Mouse (Mus musculus): Measurements from ENCODE around the gene Rpl27. TPM values are rescaled to one million over a fixed set of nuclear protein-coding genes. Genes with fewer than 3 reads are reported as not detected.
A peak's percentile ranks its signal among the peaks of the same experiment; 100 is the strongest.

Gene Rpl27
- total and polyA plus RNA-seq, 3 experiments = 909 to 5,728 (median 3,039) TPM

DNA sequence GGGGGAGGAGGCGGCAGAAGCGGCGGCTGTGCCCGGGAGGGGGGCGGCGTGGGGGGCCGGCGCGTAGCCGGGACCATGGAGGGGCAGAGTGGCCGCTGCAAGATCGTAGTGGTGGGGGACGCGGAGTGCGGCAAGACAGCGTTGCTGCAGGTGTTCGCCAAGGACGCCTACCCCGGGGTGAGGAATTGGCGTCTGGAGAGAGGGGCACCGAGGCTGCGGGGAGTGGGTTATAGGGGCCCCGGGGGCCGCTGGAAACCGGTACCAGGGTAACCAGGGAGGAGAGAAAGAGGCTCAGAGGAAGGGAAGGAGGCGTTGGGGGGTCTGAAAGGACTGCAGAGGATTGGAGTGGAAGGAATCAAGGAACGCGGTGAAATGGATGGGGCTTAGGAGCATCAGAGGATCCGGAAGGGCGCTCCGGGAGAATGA, 26.2 kb downstream of the Rpl27 start:
- Histone ChIP-seq H3K36me3 (replicated peaks in 1 of 2; ENCODE audit: control insufficient read depth in 1 of 2, insufficient read depth in 1 of 2, low read length in 1 of 2) (no peaks in the 10 kb centered on the region), H3K4me1 (ENCODE audit: control insufficient read depth in 1 of 2, insufficient read depth in 2 of 2) (peaks cover 17 to 52% of the 10 kb centered on the region in 2 experiments), H3K79me2 (replicated peaks; ENCODE audit: control insufficient read depth, extremely low read depth, insufficient read depth, poor library complexity, severe bottlenecking) (no peaks in the 10 kb centered on the region), H3K4me3 (replicated peaks in 1 of 3; ENCODE audit: low read depth in 2 of 3, low read length in 2 of 3, poor library complexity in 1 of 3) (peak overlapping the region; percentile 32 to 78 (median 59)), H3K9ac (ENCODE audit: insufficient read depth, low read depth) (peak overlapping the region; percentile 39), H3K27ac (ENCODE audit: insufficient read depth, low read depth) (no peak overlapping the region), H3K9me3 (replicated peaks; ENCODE audit: low read length) (no peaks in the 10 kb centered on the region), H3K27me3 (replicated peaks) (peaks cover 31% of the 10 kb centered on the region), H3K4me2 (ENCODE audit: insufficient read depth, low read depth, poor library complexity, severe bottlenecking) (peak overlapping the region; percentile 77)
- no peak for TF ChIP-seq ZMIZ1 (IDR thresholded peaks at IDR 0.05; ENCODE audit: low read depth, low read length)
- dilution Hi-C loops (cut with MboI; ENCODE audit: extremely low pct_ligation_motif_present, extremely low pct_unique_long_range_greater_than_20kb, low sequenced_read_pairs) = no loop called here
- in situ Hi-C loops (cut with MboI; ENCODE audit: low pct_ligation_motif_present, low pct_unique_long_range_greater_than_20kb, low sequenced_read_pairs) = no loop called here
- no peak for DNase-seq (ENCODE audit: extremely low read depth)

DNA sequence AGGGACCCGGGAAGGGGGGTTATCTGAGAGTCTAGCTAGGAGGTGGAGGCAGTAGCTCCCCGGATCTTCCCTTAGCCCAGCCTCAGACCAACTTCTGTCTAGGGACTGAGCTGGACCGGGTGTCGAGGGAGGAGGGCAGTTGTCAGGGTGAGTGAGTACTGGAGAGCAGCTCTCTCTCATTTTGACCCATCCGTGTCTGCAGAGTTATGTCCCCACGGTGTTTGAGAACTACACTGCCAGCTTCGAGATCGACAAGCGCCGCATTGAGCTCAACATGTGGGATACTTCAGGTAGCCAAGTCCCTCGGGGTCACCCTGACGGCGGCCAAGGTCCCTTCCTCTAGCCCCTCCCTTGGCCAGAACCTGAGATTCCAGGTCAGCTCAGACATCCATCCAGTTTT, 26.6 kb downstream of the Rpl27 start:
- TF ChIP-seq SMC3 (IDR thresholded peaks at IDR 0.05; ENCODE audit: low read depth, low read length) (no peak), RAD21 (IDR thresholded peaks at IDR 0.05; ENCODE audit: low read depth, low read length) (no peak), MAZ (IDR thresholded peaks at IDR 0.05; ENCODE audit: low read depth, low read length) (no peak), USF1 (IDR thresholded peaks at IDR 0.05; ENCODE audit: low read depth, low read length) (no peak), RCOR1 (conservative IDR thresholded peaks at IDR 0.05; ENCODE audit: low read depth, low read length) (no peak), CHD1 (IDR thresholded peaks at IDR 0.05; ENCODE audit: low read depth, low read length) (no peak), TBP (conservative IDR thresholded peaks at IDR 0.05; ENCODE audit: low read depth, low read length) (no peak), KAT2A (IDR thresholded peaks at IDR 0.05; ENCODE audit: insufficient replicate concordance, low read length) (no peak), BHLHE40 (IDR thresholded peaks at IDR 0.05; ENCODE audit: low read depth, low read length) (no peak), ZC3H11A (IDR thresholded peaks at IDR 0.05; ENCODE audit: low read depth, low read length) (no peak), NELFE (IDR thresholded peaks at IDR 0.05; ENCODE audit: low read depth, low read length) (no peak), GABPA (IDR thresholded peaks at IDR 0.05; ENCODE audit: insufficient replicate concordance, low read depth, low read length) (no peak), CTCF (conservative IDR thresholded peaks at IDR 0.05 in 1 of 2, IDR thresholded peaks at IDR 0.05 in 1 of 2; ENCODE audit: low read depth in 2 of 2, low read length in 2 of 2) (no peak), POLR2AphosphoS2 (IDR thresholded peaks at IDR 0.05; ENCODE audit: low read depth, low read length) (no peak), ZNF384 (IDR thresholded peaks at IDR 0.05; ENCODE audit: low read depth, low read length) (no peak), TCF12 (IDR thresholded peaks at IDR 0.05; ENCODE audit: low read depth, low read length) (no peak), SIN3A (IDR thresholded peaks at IDR 0.05; ENCODE audit: low read length) (no peak)
- H3K9ac ChIP-seq (ENCODE audit: insufficient read depth, low read depth) = peak overlapping the region; percentile 39; the same call in 1 of the 2 replicates
- in situ Hi-C loops (cut with MboI; ENCODE audit: low pct_ligation_motif_present, low pct_unique_long_range_greater_than_20kb, low sequenced_read_pairs) = no loop called here

More for the DNA sequence above, 26.6 kb downstream of the Rpl27 start:
- Histone ChIP-seq H3K79me2 (replicated peaks; ENCODE audit: control insufficient read depth, extremely low read depth, insufficient read depth, poor library complexity, severe bottlenecking) (no peaks in the 10 kb centered on the region), H3K4me1 (ENCODE audit: control insufficient read depth in 1 of 2, insufficient read depth in 2 of 2) (peaks cover 16 to 50% of the 10 kb centered on the region in 2 experiments), H3K9me3 (replicated peaks; ENCODE audit: low read length) (no peaks in the 10 kb centered on the region), H3K4me2 (ENCODE audit: insufficient read depth, low read depth, poor library complexity, severe bottlenecking) (peak overlapping the region; percentile 77), H3K27ac (ENCODE audit: insufficient read depth, low read depth) (no peak overlapping the region), H3K4me3 (replicated peaks in 1 of 3; ENCODE audit: low read depth in 2 of 3, low read length in 2 of 3, poor library complexity in 1 of 3) (peak overlapping the region in 2 of 3 experiments; percentile 32 to 78), H3K27me3 (replicated peaks) (peaks cover 31% of the 10 kb centered on the region), H3K36me3 (replicated peaks in 1 of 2; ENCODE audit: control insufficient read depth in 1 of 2, insufficient read depth in 1 of 2, low read length in 1 of 2) (no peaks in the 10 kb centered on the region)
- no peak for DNase-seq (ENCODE audit: extremely low read depth)
- dilution Hi-C loops (cut with MboI; ENCODE audit: extremely low pct_ligation_motif_present, extremely low pct_unique_long_range_greater_than_20kb, low sequenced_read_pairs) = no loop called here
